Mouse (Mus musculus) ES-E14 (cell line): ENCODE measurements around the gene Bcr.

ENCODE experiments used
- HCFC1 ChIP-seq: IDR thresholded peaks from 2 replicates; pipeline ENCODE4 v1.6.1; 2012; ENCODE audit warnings: low read length, inconsistent platforms, borderline replicate concordance; ENCODE audit not compliant: insufficient read depth
- ZNF384 ChIP-seq: IDR thresholded peaks from 2 replicates; pipeline ENCODE4 v1.6.1; 2012; ENCODE audit warnings: low read depth, low read length, inconsistent platforms

- TF ChIP-seq HCFC1 (no peak), ZNF384 (no peak)
These were observed 68.9 kb downstream of the Bcr start for GRCm38 (mm10) chr10:75129283-75129710.
